Mouse (Mus musculus): ENCODE measurements around the gene Tmc7.

DNA sequence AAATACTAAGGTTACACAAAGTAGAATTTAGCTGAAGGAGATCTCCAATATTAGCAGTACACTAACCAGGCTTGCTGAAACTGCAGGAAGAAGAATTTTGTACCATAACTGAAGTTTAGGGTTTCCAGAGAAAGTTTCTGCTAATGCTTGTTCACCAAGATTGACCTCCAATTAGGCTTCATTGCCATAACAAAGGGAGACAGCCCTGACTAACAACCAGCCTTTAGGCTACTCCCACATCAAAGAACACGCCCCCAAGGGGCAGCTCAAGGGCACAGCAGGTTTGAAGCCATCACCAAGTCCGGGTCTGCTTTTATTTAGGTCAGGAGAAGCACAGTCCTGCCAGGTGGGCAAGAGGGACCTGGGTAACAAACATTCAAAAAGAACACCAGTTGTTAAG lies 4.6 kb downstream of the Tmc7 start:
- no peak for TF ChIP-seq CTCF (IDR thresholded peaks at IDR 0.05 in 2 of 3, conservative IDR thresholded peaks at IDR 0.05 in 1 of 3; ENCODE audit: control insufficient read depth in 1 of 3, insufficient read depth in 1 of 3, low read depth in 2 of 3, low read length in 3 of 3, poor library complexity in 1 of 3, severe bottlenecking in 1 of 3)
- TF ChIP-seq SMC3 (IDR thresholded peaks at IDR 0.05; ENCODE audit: low read depth, low read length): no peak
- TF ChIP-seq EP300 (IDR thresholded peaks at IDR 0.05; ENCODE audit: low read depth in 1 of 2, low read length in 2 of 2): no peak
- TF ChIP-seq HCFC1 (IDR thresholded peaks at IDR 0.05; ENCODE audit: low read depth, low read length): no peak
- TF ChIP-seq MXI1 (IDR thresholded peaks at IDR 0.05; ENCODE audit: low read depth, low read length): no peak
- no peak for TF ChIP-seq POLR2AphosphoS5 (IDR thresholded peaks at IDR 0.05; ENCODE audit: borderline replicate concordance, low read depth, low read length)
- no peak for TF ChIP-seq POLR2A (IDR thresholded peaks at IDR 0.05; ENCODE audit: control insufficient read depth in 1 of 2, insufficient read depth in 1 of 2, low read depth in 1 of 2, low read length in 2 of 2, poor library complexity in 1 of 2)
- no peak for TF ChIP-seq MYC (IDR thresholded peaks at IDR 0.05; ENCODE audit: low read depth, low read length)

Data from MEL (cell line).